Mouse (Mus musculus): ENCODE data around the gene Akap1.

Akap1 gene

DNA sequence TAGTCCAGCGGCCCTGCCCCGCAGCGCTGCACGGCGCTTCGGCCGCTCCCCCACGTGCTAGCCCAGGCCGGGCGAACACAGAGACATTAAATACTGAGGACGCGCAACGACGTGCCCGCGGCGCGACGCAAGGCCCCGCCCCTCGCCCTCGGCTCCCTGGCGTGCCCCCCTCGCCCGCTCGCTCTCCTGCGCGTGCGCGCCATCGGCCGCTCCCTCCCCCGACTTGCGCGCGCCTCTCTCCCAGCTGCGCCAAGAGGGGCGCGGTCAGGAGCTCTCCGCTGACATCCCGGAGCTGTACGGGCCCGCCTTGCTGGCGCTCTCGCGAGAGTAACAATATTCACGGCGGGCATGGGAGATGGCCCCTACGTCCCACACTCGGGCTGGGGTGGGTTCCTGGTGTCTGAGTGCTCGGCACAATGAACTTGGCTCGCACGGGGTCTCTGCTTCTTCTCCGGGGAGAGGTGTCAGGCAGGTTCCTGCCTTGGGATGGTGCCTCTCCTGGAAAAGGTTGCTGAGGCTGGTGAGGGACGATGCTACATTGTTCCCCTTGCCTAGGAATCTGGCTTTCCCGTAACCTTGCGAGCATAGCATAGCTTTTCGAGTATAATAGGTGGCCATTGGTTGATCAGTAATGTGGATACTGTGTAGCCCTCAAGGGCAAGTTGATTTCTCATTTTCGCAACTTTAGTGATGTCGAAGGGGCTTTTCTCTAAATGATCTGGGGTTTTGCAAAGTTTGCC lies at the start of gene Akap1:
Akap1 (minus strand) TSS at position 129 of the 740 bp plus-strand sequence.
- peak; percentile 93 to 97 for DNase-seq

DNA sequence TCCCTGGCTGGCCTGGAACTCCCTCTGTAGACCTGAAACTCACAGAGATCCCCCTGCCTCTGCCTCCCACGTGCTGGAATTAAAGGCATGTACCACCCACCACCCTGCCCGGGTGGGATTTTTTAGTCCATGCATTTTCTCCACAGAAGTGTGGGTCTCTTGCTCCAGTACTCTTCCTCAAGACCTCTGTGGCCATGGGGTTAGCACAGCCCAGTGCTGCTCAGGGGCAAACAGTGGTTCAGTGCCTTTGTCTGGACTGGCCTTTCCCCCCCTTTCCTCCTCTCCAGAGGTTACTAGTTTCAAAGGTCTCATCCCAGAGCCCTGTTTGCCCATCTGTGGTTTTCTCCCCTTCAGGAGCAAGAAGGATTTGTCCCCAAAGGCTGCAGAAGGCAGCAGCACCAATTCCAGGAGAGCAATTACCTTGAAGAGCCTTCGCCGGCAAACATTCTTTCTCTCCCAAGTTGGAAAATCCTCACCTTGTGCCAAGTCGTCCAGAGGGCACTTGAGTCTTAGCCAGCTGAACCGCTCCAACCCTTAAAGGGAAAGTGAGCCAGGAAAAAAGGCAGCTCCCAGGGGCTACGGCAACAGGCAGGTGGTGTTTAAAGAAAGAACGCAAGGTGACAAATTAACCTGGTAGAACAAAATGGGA lies 45.1 kb upstream of the Akap1 start:
- DNase-seq = peak; percentile 10 to 11

DNA sequence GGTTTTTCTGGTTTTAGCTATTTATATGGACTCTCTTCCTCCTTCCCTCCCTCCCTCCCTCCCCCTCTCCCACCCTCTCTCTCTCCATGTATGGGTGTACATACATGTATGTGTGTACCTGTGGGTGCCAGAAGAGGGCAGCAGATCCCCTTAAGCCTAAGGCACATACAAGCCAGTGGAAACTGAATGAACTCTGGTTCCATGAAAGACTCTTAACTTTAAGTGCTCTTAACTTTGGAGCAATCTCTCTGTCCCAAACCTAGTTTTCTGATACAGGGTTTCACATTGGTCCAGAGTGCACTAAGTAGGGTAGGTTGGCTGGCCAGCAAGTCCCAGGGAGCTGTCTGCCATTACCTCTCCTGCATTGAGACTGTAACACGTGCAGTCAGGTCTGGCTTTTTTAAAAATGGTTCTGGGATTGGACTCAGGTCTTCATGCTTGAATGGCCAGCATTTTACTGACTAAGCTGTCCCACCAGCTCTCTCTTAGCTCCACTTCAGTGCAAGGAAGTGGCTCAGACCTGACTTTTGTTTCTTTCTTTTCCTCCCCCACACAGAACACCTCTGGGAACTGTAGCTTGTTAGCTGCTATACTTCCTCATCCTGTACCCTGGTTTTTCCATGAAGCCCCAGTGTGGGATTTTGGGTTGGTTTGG lies 44.3 kb upstream of the Akap1 start:
- DNase-seq = peak; percentile 54 to 61

DNA sequence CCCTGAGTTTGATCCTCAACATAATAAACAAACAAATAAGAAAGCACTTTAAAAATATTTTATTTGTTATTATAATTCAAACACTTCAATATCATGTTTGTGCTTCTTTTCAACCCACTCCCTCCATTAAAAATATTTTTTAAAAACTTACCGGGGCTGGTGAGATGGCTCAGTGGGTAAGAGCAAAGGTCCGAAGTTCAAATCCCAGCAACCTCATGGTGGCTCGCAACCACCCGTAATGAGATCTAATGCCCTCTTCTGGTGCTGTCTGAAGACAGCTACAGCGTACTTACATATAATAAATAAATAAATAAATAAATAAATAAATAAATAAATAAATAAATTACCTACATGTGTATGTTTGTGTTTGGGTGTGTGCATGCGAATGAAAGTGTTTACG lies 43.5 kb upstream of the Akap1 start:
- DNase-seq = no peak

DNA sequence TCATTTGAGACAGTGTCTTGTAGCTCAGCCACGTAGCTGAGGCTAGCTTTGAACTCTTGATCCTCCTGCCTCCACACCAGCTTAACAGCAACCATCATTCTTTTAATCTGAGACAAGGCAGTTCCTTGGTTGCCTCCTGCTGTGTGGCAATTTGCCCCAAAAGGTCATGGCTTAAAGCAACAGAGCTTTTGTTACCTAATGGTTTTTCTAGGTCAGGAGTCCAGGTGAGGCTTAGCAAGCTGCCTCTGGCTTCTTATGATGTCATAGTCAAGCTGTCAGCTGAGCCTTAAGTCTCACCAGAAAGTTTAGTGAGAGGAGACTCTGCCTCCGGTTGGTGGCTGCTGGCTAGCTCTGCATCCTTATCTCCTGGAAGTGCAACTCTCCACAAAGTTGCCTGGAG lies 41.2 kb upstream of the Akap1 start:
- DNase-seq = no peak

DNA sequence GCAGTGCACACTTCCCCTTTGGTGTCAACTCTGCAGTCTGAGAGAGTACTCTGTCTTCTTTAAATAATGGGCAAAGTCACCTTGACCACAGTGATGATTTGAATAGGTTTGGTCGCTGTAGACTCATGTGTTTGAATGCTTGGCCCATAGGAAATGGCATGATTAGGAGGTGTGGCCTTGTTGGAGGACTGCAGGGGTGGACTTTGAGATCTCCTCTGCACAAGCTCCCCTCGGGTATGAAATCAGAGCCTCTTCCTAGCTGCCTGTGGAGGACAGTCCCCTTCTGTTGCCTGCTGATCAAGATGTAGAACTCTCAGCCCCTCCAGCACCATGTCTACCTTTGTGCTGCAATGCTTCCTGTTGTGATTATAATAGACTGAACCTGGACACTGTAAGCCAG lies 39.7 kb upstream of the Akap1 start:
- no peak for DNase-seq

DNA sequence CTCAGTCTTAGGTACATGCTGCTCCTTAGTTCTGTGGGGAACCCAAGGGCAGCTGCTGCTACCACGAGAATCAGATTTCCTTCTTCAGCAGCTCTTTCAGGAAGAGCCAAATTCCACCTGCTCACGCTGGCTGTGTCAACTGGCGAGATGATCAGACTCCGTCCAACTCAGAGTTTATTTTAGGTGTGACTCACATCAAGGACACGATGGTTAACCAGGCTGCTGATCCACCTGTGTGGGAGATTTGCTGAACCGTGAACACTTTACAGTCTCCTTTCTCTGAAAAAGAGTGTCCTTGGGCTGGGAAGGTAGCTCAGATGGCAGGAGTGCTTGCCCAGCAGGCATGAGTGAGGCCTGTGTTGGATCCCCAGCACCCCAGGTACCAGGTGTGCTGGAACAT lies 38.4 kb upstream of the Akap1 start:
- DNase-seq = no peak

DNA sequence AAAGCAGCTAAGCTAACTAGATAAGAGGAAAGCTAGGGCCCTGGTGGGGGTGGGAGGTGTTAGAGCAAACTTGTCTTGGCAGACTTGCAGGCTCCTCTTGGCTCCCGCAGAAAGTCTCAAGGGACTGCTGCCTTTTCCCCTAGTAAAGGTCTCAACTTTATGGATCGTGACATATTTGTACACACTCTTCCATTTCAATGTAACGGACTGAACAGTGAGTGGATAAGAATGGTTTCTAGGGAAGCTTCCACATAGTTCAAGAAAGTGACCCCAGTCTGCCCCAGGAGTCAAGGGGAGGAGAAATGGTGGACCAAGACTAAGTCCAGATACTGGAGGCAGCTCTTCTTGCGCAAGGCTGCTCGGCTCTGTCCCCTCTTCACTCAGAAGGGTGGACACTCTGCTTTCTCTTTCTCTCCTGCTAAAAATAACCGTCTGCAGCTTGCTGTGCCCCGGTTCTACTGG lies 37.0 kb upstream of the Akap1 start:
- no peak for DNase-seq

DNA sequence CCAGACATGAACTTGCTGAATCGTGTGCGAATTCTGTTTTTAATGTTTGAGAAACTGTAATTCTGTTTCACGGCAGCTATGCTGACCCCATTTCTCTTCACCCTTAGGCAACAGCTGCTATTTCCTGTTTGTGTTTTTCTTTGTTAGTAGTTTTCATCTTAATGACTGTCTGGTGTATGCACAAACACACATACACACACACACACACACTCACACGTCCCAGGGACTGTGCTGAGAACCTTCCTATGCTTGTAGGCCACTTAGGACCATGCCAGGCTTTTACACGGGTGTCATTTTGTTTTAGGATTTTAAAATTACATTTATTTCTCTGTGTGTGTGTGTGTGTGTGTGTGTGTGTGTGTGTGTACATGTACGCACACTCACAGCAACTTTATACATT lies 35.2 kb upstream of the Akap1 start:
- DNase-seq = no peak

DNA sequence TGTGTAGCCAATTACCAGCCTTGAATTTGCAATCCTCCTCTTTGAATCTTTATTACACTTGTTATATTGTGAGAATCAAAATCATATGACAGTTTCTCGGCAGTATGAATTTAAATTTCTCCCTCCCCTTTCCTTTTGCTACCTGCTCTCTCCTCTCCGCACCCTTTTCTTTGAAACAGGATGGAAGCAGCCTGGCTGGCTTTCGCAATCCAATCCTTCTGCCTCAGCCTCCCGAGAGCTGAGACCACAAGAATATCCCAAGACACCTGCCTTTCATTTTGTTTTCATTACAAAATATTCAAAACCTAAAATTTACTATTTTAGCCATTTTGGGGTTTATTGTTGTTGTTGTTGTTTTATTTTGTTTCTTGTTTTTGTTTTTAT lies 34.0 kb upstream of the Akap1 start:
- DNase-seq = no peak

DNA sequence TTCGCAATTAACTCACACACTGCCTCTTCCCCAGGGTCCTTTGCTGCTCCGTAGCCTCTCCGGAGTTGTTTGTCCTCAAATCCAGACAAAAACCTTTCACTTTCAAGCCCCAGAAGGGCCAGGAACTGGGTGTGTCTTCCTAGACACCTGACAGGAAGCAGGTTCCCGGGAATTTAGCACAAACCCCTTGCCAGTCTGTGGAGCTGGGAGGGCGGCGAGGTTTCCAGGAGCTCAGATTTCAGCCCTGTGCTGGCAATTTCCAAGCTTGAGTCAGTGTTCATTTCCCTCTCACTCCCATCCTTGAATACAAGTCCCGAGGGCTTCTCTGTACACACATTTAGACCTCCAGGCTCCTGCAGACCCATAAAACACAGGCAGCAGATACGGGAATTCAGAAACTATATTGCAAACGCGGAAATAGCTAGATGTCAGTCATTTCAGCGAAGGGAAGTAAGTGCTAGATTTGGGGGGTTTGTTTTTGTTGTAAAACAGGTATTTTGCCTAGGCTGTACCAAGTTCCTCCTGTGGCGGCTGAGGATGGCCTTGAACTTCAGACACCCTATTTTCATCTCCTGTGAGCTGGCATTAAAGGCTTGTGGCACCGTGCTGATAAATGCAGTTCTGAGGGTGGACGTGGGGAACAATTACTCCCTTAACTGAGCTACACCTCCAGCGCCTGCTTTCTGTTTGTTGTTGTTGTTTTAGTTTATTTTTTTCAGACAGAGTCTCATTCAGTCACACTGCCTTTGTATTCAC lies 33.4 kb upstream of the Akap1 start:
- no peak for DNase-seq

DNA sequence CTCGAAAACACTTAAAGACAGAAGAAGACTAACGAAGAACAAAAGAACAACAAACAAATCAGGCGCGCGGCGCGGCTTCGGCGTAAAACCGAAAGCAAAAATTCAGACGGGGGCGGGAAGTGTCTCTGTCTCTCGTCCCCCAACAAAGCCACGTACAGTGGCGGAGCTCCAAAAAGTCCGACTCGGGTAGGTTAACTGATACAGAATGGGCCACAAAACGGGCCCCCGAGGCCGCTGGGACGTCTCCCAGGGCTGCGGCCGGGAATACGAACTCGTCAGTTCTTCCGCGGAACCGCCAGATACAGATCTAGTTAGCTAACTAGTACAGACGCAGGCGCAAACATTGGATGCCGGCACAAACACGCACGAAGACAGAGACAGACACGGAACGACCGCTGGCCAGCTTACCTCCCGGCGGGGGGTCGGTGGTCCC lies 31.4 kb upstream of the Akap1 start:
- peak; percentile 19 to 55 for DNase-seq

DNA sequence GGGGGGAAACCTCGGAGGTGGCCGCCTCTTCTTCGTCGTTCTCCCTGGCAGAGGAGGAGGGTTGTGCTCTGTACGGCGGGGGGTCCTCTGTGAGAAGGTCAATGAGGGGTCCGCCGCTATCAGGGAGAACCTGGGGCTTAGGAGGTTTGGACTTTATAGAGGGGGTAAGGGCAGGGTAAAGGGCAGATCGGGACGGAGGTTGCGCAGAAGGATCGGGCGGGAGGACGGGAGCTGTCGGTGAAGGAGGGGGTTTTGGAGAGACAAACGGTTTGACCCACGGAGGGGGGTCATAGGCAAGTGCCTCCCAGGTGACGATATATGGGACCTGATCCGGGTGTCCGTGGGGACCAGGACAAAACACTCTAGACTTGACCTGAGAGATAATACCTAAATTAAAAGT lies 30.8 kb upstream of the Akap1 start:
- peak; percentile 17 to 20 for DNase-seq

DNA sequence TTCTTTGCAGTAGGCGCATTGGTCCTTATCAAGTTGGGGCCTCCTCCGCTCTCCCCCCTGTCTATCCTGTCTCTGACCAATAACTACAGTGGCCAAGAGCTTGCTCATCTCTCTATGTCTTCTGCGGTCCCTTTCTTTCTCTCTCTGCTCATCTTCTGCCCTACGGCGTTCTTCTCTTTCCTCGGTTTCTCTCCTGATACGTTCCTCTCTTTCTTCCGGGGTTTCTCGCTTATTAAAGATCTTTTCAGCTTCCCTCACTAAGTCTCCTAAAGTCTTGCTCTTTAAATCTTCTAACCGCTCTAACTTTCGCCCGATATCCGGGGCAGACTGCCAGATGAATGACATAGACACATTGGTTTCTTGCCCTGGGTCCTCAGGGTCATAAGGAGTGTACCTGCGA lies 29.9 kb upstream of the Akap1 start:
- peak in 1 of 2 experiments; percentile 20 for DNase-seq

DNA sequence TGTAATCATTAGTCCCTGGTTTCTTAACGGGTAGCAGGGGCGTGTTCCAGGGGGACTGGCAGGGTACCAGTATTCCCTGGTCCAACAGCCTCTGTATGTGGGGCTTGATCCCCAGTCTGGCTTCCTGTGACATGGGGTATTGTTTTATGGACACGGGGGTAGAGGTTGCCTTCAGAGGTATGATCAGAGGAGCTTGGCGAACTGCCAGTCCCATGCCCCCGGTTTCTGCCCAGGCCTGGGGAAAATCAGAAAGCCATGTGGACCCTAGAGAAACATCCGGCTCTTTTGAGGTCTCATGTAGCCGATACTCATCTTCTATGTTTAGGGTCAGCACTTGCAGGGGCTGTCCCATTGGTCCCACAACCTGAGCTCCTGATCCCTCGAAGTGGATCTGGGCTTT lies 29.1 kb upstream of the Akap1 start:
- peak in 1 of 2 experiments; percentile 7 for DNase-seq

DNA sequence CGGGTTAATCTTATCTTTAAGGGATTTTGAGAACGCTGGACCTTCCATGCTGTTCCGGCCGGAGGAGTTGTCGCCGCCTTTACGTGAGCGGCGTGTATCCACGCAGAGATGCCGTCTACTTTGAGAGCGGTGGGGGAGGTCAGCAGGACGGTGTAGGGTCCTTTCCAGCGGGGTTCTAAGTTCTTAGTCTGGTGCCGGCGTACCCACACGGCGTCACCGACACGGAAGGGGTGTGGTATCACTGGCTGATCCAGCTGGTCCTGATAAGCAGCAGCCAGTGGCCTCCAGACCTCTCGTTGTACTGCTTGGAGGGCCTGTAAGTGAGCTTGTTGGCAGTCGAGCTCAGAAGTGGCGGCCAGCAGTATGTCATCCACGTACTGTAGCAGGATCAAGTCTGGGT lies 28.4 kb upstream of the Akap1 start:
- peak; percentile 23 to 29 for DNase-seq

DNA sequence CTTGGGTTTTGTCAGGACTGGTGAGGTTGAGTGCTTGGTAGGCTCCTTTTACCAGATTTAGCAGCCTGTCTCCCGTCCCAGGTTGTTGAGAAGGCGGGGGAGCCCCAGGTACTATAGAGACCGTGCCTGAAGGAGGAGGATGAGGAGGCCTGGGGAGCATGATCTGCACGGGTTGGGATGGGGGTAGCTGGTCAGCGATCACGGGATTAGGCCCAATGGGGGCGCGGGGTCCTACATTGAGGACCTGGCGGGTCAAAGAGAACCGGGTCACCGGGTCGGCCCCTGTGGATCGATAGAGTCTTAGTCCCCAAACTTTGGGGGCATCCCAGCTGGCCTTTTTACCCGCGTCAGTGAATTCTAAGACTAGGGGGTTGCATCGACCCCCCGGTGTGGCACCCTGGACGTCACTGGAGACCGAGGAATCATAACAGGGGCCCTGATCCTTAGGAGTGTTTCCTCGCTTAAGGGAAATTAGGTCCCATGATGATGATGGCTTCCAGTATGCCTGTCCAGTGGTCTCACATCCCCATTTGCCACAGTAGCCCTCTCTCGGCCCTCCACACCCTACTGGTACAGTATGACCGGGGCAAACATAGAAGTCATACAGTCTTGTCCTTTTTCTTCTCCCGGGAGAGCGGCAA lies 27.7 kb upstream of the Akap1 start:
- DNase-seq = peak; percentile 51 to 60

DNA sequence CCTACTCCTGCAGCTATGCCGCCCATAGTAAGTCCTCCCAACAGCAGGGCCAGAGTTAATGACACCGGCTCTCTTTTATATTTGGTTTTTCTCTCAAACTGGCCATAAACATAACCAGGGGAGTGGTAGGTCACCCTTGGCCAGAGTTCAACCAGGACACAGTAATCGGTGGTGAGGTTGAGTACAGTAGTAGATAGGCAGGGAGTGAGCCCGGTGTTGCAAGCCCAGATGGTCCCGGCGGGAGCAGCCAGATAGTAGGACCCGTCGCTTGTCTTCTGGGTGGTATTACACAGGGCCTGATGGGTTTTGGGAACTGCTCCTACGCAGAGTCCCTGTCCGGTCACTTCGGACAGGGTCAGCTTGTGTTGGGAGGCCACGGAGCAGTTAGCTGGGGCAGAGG lies 27.1 kb upstream of the Akap1 start:
- DNase-seq = peak; percentile 31 to 62

DNA sequence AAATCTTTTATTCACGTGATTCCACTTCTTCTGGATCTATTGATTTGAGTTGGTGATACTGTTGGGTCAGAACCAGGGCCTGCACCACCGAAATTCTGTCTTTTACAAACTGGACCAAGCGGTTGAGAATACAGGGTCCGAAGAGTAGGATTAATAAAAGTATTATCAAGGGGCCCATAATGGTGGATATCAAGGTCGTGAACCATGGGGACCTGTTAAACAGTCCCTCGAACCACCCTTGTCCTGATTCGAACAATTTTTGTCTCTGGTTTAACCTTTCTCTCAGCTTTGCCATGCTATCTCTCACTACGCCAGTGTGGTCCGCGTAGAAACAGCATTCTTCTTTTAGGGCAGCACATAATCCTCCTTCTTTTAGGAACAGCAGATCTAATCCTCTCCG lies 26.5 kb upstream of the Akap1 start:
- peak in 1 of 2 experiments; percentile 39 for DNase-seq

DNA sequence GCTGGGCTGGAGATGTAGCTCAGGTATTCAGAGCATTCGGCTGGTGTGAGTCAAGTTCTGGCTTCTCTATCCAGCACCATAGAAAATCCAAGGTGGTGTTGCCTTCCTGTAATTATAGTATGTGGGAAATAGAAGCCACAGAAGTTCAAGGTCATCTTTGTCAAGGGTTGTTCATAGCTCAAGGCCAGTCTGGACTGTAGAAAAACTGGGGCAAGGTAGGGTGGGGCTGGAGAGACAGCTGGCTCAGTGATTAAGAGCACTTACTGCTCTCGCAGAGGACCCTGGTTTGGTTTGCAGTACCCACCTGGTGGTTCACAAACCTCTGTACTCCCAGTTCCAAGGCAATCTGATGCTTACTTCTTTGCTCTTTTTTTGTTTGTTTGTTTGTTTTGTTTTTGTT lies 24.6 kb upstream of the Akap1 start:
- no peak for DNase-seq

DNA sequence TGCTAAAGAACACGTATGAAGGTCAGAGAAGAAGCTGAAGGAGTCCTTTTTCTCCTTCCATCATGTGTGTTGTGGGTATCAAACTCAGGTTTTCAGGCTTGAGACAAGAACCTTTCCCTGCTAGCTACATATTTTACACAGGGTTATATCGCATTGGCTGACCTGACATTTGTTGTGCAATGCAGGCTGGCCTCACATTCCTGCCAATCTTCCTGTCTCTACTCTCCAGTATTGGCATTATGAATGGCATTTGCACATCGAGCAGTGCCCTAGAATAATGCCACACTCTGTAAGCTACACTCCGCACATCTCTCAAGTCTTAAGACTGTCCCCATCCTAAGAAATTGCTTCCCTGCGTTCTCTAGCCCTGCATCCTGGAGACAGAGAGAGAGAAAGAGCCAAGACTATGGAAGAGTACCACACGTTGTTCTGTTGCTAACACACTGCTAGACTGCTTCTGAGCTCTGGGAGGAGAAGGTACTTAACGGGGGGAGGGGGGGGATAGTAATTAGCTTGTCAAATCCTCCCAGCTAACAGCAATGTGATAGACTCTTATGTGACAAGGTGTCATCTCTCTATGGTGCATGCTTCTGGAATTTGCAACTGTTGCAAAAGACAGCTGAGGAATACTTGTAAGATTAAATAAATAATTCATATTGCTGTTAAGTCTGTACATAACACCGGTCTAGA lies 20.1 kb upstream of the Akap1 start:
- DNase-seq = no peak

DNA sequence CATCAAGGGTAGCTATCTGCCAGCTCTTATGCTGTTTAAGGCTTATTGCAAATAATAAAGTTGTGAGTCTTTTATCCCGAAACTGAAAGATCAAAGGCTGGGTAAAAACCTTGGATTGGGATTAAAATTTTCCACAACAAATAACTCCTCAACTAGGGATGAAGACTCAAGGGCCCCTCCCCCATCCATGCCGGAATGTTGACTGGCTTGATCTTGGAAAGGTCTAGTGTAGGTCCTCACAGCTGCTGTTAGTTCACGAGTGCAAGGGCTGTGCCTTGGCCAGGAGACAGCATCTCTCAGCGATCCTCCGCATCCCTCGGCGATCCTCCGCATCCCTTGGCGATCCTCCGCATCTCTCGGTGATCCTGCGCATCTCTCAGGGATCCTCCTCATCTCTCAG lies 13.6 kb upstream of the Akap1 start:
- no peak for DNase-seq

Measured in cerebellum, postnatal 36 days (tissue).